ENCODE assay signal across 8 mouse cellular contexts in genomic region chr19:57610476-57611261, GRCm38 (mm10). TPM values are rescaled to one million over a fixed set of nuclear protein-coding genes. Genes with fewer than 3 reads are reported as not detected.
A peak's percentile ranks its signal among the peaks of the same experiment; 100 is the strongest.
DNase-seq lines count a peak whose midpoint lies in the region; ATAC-seq and TF ChIP-seq lines count a peak whose summit lies in the region.

Gene Atrnl1 (plus strand): TSS chr19:57611034.

- peak within 1 kb of the TSS; percentile 98 for H3K4me2 ChIP-seq in heart, embryonic 12.5 days
- peak within 1 kb of the TSS; percentile 98 for H3K4me2 ChIP-seq in kidney, postnatal 0 days (ENCODE audit: low read length)
- H3K4me2 ChIP-seq in liver, embryonic 13.5 days: peak within 1 kb of the TSS; percentile 97
- H3K4me2 ChIP-seq in stomach, embryonic 14.5 days (replicated peaks; ENCODE audit: low read depth, low read length): peak within 1 kb of the TSS; percentile 94

- WGBS in heart, embryonic 12.5 days: under 1% methylated on average over 93 of the region's 103 CpGs
- WGBS in kidney, postnatal 0 days: under 1% methylated on average over 72 of the region's 103 CpGs
- WGBS in liver, embryonic 13.5 days (ENCODE audit: insufficient replicate concordance): under 1% methylated on average over 58 of the region's 103 CpGs
- 0% methylated on average over 64 of the region's 103 CpGs for WGBS in stomach, embryonic 14.5 days

- H3K4me1 ChIP-seq in erythroblast, embryonic 14.5 days (ENCODE audit: control insufficient read depth): peaks cover 29% of the 10 kb centered on the region
- peaks cover 12% of the 10 kb centered on the region for H3K4me1 ChIP-seq in heart, embryonic 12.5 days (replicated peaks)
- H3K4me1 ChIP-seq in kidney, postnatal 0 days (replicated peaks; ENCODE audit: insufficient read depth, low read length): 0 out of 2 replicates have a peak, but pooled peaks cover 3% of the 10 kb centered on the region
- peaks cover 23% of the 10 kb centered on the region for H3K4me1 ChIP-seq in liver, embryonic 13.5 days (replicated peaks)
- H3K4me1 ChIP-seq in stomach, embryonic 14.5 days (ENCODE audit: control insufficient read depth, insufficient read depth, low read length): peaks cover 19% of the 10 kb centered on the region

- H3K27me3 ChIP-seq in erythroblast, embryonic 14.5 days (ENCODE audit: control insufficient read depth): peaks cover 38% of the 10 kb centered on the region
- H3K27me3 ChIP-seq in heart, embryonic 12.5 days (replicated peaks): 0 out of 2 replicates have a peak, but pooled peaks cover 3% of the 10 kb centered on the region
- H3K27me3 ChIP-seq in kidney, postnatal 0 days (ENCODE audit: insufficient read depth, low read length): no peaks in the 10 kb centered on the region
- H3K27me3 ChIP-seq in liver, embryonic 13.5 days: peaks cover 21% of the 10 kb centered on the region
- no peaks in the 10 kb centered on the region for H3K27me3 ChIP-seq in stomach, embryonic 14.5 days (ENCODE audit: control insufficient read depth, insufficient read depth, low read length)

- peak within 1 kb of the TSS; percentile 91 for H3K9ac ChIP-seq in heart, embryonic 12.5 days
- H3K9ac ChIP-seq in kidney, postnatal 0 days (ENCODE audit: low read depth, low read length): peak within 1 kb of the TSS; percentile 96
- peak within 1 kb of the TSS; percentile 85 for H3K9ac ChIP-seq in liver, embryonic 13.5 days
- peak within 1 kb of the TSS; percentile 87 for H3K9ac ChIP-seq in stomach, embryonic 14.5 days (replicated peaks; ENCODE audit: low read depth, low read length)

- peak within 1 kb of the TSS; percentile 87 for H3K27ac ChIP-seq in heart, embryonic 12.5 days (ENCODE audit: poor library complexity, severe bottlenecking)
- peak within 1 kb of the TSS; percentile 89 for H3K27ac ChIP-seq in kidney, postnatal 0 days
- H3K27ac ChIP-seq in liver, embryonic 13.5 days: peak within 1 kb of the TSS; percentile 79
- H3K27ac ChIP-seq in stomach, embryonic 14.5 days (ENCODE audit: low read length): peak within 1 kb of the TSS; percentile 97

- TF ChIP-seq POLR2A in brain, embryonic 14.5 days (IDR thresholded peaks at IDR 0.05; ENCODE audit: borderline replicate concordance, extremely low read depth, insufficient read depth, insufficient read length, poor library complexity, severe bottlenecking): peak; percentile 99

- H3K4me3 ChIP-seq in erythroblast, embryonic 14.5 days (replicated peaks): peak within 1 kb of the TSS; percentile 82
- peak within 1 kb of the TSS; percentile 82 for H3K4me3 ChIP-seq in heart, embryonic 12.5 days
- peak within 1 kb of the TSS; percentile 95 for H3K4me3 ChIP-seq in kidney, postnatal 0 days (replicated peaks; ENCODE audit: low read depth, low read length)
- H3K4me3 ChIP-seq in liver, embryonic 13.5 days (replicated peaks): peak within 1 kb of the TSS; percentile 83
- H3K4me3 ChIP-seq in stomach, embryonic 14.5 days (ENCODE audit: low read depth, low read length): peak within 1 kb of the TSS; percentile 96

- TF ChIP-seq CTCF in brain, embryonic 14.5 days (IDR thresholded peaks at IDR 0.05; ENCODE audit: borderline replicate concordance, extremely low read depth, insufficient read depth, insufficient read length): no peak
- TF ChIP-seq CTCF in kidney, postnatal 0 days (IDR thresholded peaks at IDR 0.05; ENCODE audit: low read depth): no peak

- no peaks in the 10 kb centered on the region for H3K9me3 ChIP-seq in erythroblast, embryonic 14.5 days (ENCODE audit: control insufficient read depth, low read length)
- no peaks in the 10 kb centered on the region for H3K9me3 ChIP-seq in heart, embryonic 12.5 days (replicated peaks)
- no peaks in the 10 kb centered on the region for H3K9me3 ChIP-seq in kidney, postnatal 0 days (replicated peaks; ENCODE audit: low read length)
- H3K9me3 ChIP-seq in liver, embryonic 13.5 days (replicated peaks): no peaks in the 10 kb centered on the region
- H3K9me3 ChIP-seq in stomach, embryonic 14.5 days (ENCODE audit: control insufficient read depth, low read depth, low read length): no peaks in the 10 kb centered on the region

- DNase-seq in CD4-positive, CD25-positive, alpha-beta regulatory T cell, adult 2 months (ENCODE audit: low read depth, low spot score): peak; percentile 84
- DNase-seq in brain, embryonic 14.5 days (ENCODE audit: low read depth): peak; percentile 96
- DNase-seq in kidney, postnatal 0 days (ENCODE audit: low spot score): peak; percentile 92
- peak; percentile 77 for DNase-seq in liver, embryonic 13.5 days
- peak; percentile 56 to 78 for DNase-seq in natural killer cell, adult 2 months (ENCODE audit: low spot score in 2 of 2)

- H3K36me3 ChIP-seq in erythroblast, embryonic 14.5 days (ENCODE audit: control insufficient read depth): no peaks in the 10 kb centered on the region
- H3K36me3 ChIP-seq in heart, embryonic 12.5 days: no peaks in the 10 kb centered on the region
- H3K36me3 ChIP-seq in kidney, postnatal 0 days (ENCODE audit: insufficient read depth, low read length): no peaks in the 10 kb centered on the region
- no peaks in the 10 kb centered on the region for H3K36me3 ChIP-seq in liver, embryonic 13.5 days
- H3K36me3 ChIP-seq in stomach, embryonic 14.5 days (ENCODE audit: control insufficient read depth, insufficient read depth, low read length): no peaks in the 10 kb centered on the region

- peak; percentile 94 for ATAC-seq in heart, embryonic 12.5 days (ENCODE audit: insufficient number of reproducible peaks, low FRiP score)
- ATAC-seq in kidney, postnatal 0 days (replicated peaks; ENCODE audit: low FRiP score, low read depth): peak; percentile 94
- ATAC-seq in liver, embryonic 13.5 days (ENCODE audit: low read depth): peak; percentile 87
- ATAC-seq in stomach, embryonic 14.5 days (ENCODE audit: insufficient number of reproducible peaks, insufficient read depth, low FRiP score, low read depth): peak; percentile 89

RNA-seq across cellular contexts. Expression of gene Atrnl1, which starts in this region (rescaled TPM):
- polyA plus RNA-seq in brain, embryonic 14.5 days (2012; rRNA removed): 19.6 and 31.4 TPM in 2 replicates
- 0.01 and 0.02 TPM in 2 replicates for polyA plus RNA-seq in erythroblast, embryonic 14.5 days (2012)
- 5.1 and 6.5 TPM in 2 replicates for polyA plus RNA-seq in heart, embryonic 12.5 days (2016; fragmentation: Nextera tagmentation; extraction: Ambion mirVana)
- polyA plus RNA-seq in kidney, postnatal 0 days (2015; fragmentation: Nextera tagmentation; extraction: Ambion mirVana): 8.1 and 8.5 TPM in 2 replicates
- 0.68 and 0.70 TPM in 2 replicates for polyA plus RNA-seq in liver, embryonic 13.5 days (2015; fragmentation: Nextera tagmentation; extraction: Ambion mirVana)
- polyA plus RNA-seq in stomach, embryonic 14.5 days (2014; fragmentation: Nextera tagmentation; extraction: Ambion mirVana): 8.2 and 11.0 TPM in 2 replicates

Comparison
In these comparisons a context has a peak if more than half of its experiments do, and no peak if none do; other contexts are left out.
1. Peak in every context shown above with its lines: DNase-seq, ATAC-seq, H3K4me3 ChIP-seq and H3K27ac ChIP-seq.
2. Peak in DNase-seq, ATAC-seq, H3K4me3 ChIP-seq, H3K27ac ChIP-seq, H3K9ac ChIP-seq and H3K4me2 ChIP-seq in liver, embryonic 13.5 days; RNA of the gene not detected or under 1 TPM.